Mouse (Mus musculus): Measurements from ENCODE around the gene Rps18.
A peak's percentile ranks its signal among the peaks of the same experiment; 100 is the strongest.
"Not testable (repeated sequence)": the region's sequence is repeated elsewhere in the genome, so short reads cannot be mapped to it uniquely, and the experiment has no call there.

Rps18 gene

GRCm38 (mm10) chr17:33955555-33956214, at the start of gene Rps18, which contains the start of gene Vps52:
Gene Rps18, minus strand, starts transcription at chr17:33956001.
Gene Vps52, plus strand, starts transcription at chr17:33955812.
- DNase-seq (ENCODE audit: low spot score in 2 of 2): peak; percentile 96

- peak in 1 of 2 experiments; percentile 19 for DNase-seq (ENCODE audit: low spot score in 2 of 2)
Observed at GRCm38 (mm10) chr17:34003426-34003825, 47.6 kb upstream of the Rps18 start.

GRCm38 (mm10) chr17:34000796-34001195, 45.0 kb upstream of the Rps18 start:
- DNase-seq (ENCODE audit: low spot score in 2 of 2): not testable (repeated sequence)

- peak; percentile 44 to 53 for DNase-seq (ENCODE audit: low spot score in 2 of 2)
Observed at GRCm38 (mm10) chr17:34000150-34000537, 44.3 kb upstream of the Rps18 start, which contains the start of gene H2-K1. Gene H2-K1, minus strand, starts transcription at chr17:34000347.

- DNase-seq (ENCODE audit: low spot score in 2 of 2): no peak
Observed at GRCm38 (mm10) chr17:33999341-34000149, 43.7 kb upstream of the Rps18 start.

GRCm38 (mm10) chr17:33998697-33999096, 42.9 kb upstream of the Rps18 start:
- DNase-seq (ENCODE audit: low spot score in 2 of 2): not testable (repeated sequence)

- not testable (repeated sequence) for DNase-seq (ENCODE audit: low spot score in 2 of 2)
Observed at GRCm38 (mm10) chr17:33997025-33997424, 41.2 kb upstream of the Rps18 start.

- no peak for DNase-seq (ENCODE audit: low spot score in 2 of 2)
Observed at GRCm38 (mm10) chr17:33995651-33996050, 39.9 kb upstream of the Rps18 start.

- DNase-seq (ENCODE audit: low spot score in 2 of 2): no peak
Observed at GRCm38 (mm10) chr17:33994959-33995358, 39.2 kb upstream of the Rps18 start.

GRCm38 (mm10) chr17:33991788-33992664, 36.2 kb upstream of the Rps18 start:
- DNase-seq (ENCODE audit: low spot score in 2 of 2): no peak

- not testable (repeated sequence) for DNase-seq (ENCODE audit: low spot score in 2 of 2)
Observed at GRCm38 (mm10) chr17:33982136-33982535, 26.3 kb upstream of the Rps18 start.

GRCm38 (mm10) chr17:33981192-33981909, 25.6 kb upstream of the Rps18 start:
- DNase-seq (ENCODE audit: low spot score in 2 of 2): peak; percentile 81 to 87

GRCm38 (mm10) chr17:33980181-33981035, 24.6 kb upstream of the Rps18 start:
- no peak for DNase-seq (ENCODE audit: low spot score in 2 of 2)

- DNase-seq (ENCODE audit: low spot score in 2 of 2): no peak
Observed at GRCm38 (mm10) chr17:33979512-33980050, 23.8 kb upstream of the Rps18 start.

GRCm38 (mm10) chr17:33978631-33979031, 22.8 kb upstream of the Rps18 start:
- no peak for DNase-seq (ENCODE audit: low spot score in 2 of 2)

GRCm38 (mm10) chr17:33977861-33978557, 22.2 kb upstream of the Rps18 start:
- no peak for DNase-seq (ENCODE audit: low spot score in 2 of 2)

GRCm38 (mm10) chr17:33973572-33973971, 17.8 kb upstream of the Rps18 start:
- DNase-seq (ENCODE audit: low spot score in 2 of 2): no peak

GRCm38 (mm10) chr17:33972691-33973090, 16.9 kb upstream of the Rps18 start:
- no peak for DNase-seq (ENCODE audit: low spot score in 2 of 2)

- no peak for DNase-seq (ENCODE audit: low spot score in 2 of 2)
Observed at GRCm38 (mm10) chr17:33969394-33969793, 13.6 kb upstream of the Rps18 start.
